Mouse (Mus musculus): ENCODE results near the gene Btbd19.

Btbd19 gene

DNA sequence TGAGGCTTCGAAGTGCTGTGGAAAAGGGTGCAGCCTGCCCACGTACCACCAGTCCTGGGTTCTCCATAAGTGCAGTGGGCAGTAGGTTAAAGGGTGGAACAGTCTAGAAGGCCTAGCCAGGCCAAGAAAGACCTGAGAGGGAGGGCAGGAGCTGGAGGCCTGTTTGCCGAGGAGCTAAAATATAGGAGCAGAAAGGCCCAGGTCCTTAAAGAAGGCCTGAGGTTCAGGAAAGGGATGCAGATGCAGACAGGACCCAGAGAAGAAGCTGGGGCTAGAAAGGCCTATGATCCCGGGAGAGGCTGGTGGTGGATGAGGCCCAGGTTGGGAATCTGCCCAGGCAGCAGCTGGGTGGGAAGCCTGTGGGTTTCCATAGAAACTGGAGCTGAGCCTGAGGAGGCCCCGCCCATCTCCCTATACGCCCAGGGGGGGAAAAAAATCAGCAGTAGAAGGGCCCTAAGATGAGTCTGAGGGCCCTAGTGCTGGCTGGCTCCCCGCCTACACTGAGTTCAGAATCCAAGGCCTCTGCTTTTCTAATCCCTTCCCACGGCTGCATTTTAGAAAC, at the start of gene Btbd19:
Gene Btbd19 (minus strand): TSS at position 378 of the 562 bp plus-strand sequence.
- peak; percentile 90 for DNase-seq (ENCODE audit: low read depth, low spot score)

- DNase-seq (ENCODE audit: low read depth, low spot score), result peak; percentile 86
These were observed 44.4 kb upstream of the Btbd19 start for GRCm38 (mm10) chr4:117169936-117170335.

- DNase-seq (ENCODE audit: low read depth, low spot score), result no peak
These were observed 35.7 kb upstream of the Btbd19 start for GRCm38 (mm10) chr4:117161183-117161582.

DNA sequence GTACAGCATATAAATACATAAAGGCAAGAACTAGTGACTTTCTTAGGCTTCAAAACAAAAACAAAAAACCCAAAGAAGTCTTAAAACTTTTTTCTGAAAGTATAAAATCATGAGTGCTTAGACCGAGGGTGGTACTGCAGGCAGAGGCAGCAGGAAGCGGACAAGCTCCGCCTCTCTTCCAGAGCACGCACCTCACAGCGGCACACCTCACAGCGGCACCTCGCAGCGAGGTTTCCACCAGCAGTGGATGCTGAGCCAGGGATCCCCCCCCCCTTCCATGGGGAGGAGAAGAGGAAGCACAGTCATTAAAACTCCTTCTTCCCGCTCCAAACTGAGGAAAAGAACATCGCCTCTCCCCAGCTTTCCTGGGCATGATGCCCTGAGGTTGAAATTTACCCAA, 34.1 kb upstream of the Btbd19 start:
- DNase-seq (ENCODE audit: low read depth, low spot score), result peak; percentile 55

GRCm38 (mm10) chr4:117156372-117156771, 30.8 kb upstream of the Btbd19 start:
- no peak for DNase-seq (ENCODE audit: low read depth, low spot score)

GRCm38 (mm10) chr4:117155792-117156355, 30.3 kb upstream of the Btbd19 start, which contains the start of gene Rps8:
TSS of gene Rps8 (minus strand) at chr4:117156243.
- peak; percentile 96 for DNase-seq (ENCODE audit: low read depth, low spot score)

DNA sequence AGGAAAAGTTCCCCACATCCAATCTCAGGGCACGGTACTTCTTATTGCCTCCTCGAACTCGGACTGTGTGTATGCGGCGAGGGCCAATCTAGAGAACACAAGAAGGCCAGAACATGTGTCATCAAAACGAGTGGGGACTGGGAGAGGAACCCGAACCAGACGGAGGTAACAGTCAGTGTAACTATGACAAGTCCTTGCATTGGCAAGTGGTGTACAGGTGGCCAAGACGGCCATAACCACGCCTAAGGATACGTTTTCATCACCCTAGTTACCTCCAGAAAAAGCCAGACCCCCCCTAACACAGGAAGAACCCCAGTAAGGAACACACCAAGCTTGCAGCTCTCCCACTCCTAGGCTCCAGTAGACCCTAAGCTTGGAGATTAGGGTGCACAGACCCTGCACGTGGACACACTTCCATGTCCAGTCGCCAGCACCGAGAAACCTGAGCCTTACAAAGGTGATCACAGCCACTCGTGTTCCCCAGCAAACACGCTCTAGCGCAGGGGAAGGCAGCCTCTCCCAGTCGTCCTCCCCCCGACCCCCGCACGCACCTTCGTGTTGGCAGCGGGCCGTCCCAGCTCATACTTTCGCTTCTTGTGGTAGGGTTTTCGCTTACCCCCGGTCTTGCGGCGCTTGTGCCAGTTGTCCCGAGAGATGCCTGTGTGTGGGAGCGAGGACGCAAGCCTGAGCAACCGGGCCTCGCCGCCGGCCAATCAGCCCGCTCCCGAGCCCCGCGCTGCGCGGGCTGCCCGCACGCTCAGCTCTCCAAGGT, 29.7 kb upstream of the Btbd19 start:
- no peak for DNase-seq (ENCODE audit: low read depth, low spot score)

DNA sequence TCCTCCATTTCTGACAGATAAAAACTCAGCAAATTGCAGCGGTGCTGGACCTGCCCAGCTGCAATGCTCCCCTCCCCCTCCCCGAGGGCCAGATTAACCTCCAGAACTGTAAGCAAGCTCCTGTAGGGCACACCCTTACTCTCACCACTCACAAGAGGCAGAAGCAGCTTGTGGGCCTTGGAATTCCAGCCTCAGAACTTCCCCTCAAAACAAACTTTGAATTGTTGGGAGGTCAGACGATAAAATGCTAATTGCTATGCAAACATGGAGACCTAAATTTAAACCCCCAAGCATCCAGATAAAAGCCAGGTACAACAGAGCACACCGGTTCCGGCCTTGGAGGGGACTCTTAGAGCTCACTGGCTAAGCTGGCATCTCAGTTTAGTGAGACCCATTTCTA, 27.2 kb upstream of the Btbd19 start:
- peak; percentile 93 for DNase-seq (ENCODE audit: low read depth, low spot score)

- no peak for DNase-seq (ENCODE audit: low read depth, low spot score)
These were observed 25.9 kb upstream of the Btbd19 start for GRCm38 (mm10) chr4:117151416-117151815.

- DNase-seq (ENCODE audit: low read depth, low spot score), result no peak
These were observed 24.7 kb upstream of the Btbd19 start for GRCm38 (mm10) chr4:117150212-117150733.

- no peak for DNase-seq (ENCODE audit: low read depth, low spot score)
These were observed 24.0 kb upstream of the Btbd19 start for GRCm38 (mm10) chr4:117149291-117150211.

DNA sequence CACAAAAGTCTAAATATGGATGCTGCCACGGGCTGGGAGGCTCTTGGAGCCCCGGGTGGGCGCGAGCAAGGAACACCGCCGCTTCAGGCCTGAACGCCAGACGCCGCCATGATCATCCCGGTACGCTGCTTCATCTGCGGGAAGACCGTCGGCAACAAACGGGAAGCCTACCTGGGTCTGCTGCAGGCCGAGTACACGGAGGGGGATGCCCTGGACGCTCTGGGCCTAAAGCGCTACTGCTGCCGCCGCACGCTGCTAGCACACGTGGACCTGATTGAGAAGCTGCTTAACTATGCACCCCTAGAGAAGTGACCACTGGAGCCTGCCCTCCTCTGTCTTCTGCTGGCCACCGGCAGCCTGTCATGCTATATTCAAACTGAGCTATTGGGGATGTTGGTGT, 23.3 kb upstream of the Btbd19 start:
- no peak for DNase-seq (ENCODE audit: low read depth, low spot score)

DNA sequence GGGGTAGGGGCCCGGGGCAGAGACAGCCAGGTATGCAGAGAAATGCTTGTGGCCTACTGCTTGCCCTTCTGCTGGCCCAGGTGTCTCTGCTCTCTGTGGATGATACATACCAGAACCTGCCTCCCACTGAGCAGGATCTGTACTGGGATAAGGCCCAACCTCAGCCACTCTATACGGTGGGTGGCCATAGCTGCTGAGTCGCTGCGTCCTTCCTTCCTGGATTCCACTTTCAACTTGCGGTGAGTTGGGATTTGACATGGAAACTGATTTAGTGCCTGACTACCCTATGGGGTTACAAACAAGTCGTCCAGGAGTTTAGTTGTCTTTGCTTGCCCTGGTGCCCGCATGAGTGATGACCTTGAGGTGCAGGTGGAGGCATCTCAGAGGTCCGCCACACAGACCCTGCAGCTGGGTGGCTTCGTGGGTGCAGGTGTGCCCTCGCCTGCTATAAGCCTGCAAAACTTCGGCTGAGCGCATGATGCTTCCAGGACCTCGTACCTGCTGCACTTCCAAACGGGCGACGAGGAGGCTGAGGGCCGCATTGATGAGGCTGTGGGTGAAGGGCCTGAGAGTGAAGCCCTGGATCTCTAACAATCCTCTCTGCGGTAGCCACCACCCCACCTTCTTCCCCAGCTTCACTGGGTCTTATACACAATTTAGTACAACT, 22.7 kb upstream of the Btbd19 start:
- no peak for DNase-seq (ENCODE audit: low read depth, low spot score)

- DNase-seq (ENCODE audit: low read depth, low spot score), result peak; percentile 96
These were observed 20.7 kb upstream of the Btbd19 start for GRCm38 (mm10) chr4:117146176-117146575.

DNA sequence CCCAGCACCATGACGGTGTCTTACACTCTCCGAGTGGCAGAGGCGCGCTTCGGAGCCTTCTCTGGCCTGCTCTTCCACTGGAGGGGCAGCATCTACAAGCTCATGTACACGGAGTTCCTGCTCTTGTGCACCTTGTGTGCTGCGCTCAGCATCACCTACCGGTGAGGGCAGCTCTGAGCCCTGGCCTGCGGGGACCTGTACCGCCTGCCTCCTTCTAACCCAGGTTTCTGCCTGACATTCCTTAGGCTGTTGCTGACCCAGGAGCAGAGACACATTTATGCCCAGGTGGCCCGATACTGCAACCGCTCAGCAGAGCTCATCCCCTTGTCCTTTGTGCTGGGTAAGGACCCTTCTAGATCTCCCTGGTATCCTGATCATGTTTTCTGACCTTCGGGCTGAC, 19.7 kb upstream of the Btbd19 start:
- no peak for DNase-seq (ENCODE audit: low read depth, low spot score)

- no peak for DNase-seq (ENCODE audit: low read depth, low spot score)
These were observed 17.5 kb upstream of the Btbd19 start for GRCm38 (mm10) chr4:117143023-117143422.

- DNase-seq (ENCODE audit: low read depth, low spot score), result no peak
These were observed 15.1 kb upstream of the Btbd19 start for GRCm38 (mm10) chr4:117140613-117141012.

GRCm38 (mm10) chr4:117139217-117139612, 13.7 kb upstream of the Btbd19 start:
- DNase-seq (ENCODE audit: low read depth, low spot score), result peak; percentile 91

DNA sequence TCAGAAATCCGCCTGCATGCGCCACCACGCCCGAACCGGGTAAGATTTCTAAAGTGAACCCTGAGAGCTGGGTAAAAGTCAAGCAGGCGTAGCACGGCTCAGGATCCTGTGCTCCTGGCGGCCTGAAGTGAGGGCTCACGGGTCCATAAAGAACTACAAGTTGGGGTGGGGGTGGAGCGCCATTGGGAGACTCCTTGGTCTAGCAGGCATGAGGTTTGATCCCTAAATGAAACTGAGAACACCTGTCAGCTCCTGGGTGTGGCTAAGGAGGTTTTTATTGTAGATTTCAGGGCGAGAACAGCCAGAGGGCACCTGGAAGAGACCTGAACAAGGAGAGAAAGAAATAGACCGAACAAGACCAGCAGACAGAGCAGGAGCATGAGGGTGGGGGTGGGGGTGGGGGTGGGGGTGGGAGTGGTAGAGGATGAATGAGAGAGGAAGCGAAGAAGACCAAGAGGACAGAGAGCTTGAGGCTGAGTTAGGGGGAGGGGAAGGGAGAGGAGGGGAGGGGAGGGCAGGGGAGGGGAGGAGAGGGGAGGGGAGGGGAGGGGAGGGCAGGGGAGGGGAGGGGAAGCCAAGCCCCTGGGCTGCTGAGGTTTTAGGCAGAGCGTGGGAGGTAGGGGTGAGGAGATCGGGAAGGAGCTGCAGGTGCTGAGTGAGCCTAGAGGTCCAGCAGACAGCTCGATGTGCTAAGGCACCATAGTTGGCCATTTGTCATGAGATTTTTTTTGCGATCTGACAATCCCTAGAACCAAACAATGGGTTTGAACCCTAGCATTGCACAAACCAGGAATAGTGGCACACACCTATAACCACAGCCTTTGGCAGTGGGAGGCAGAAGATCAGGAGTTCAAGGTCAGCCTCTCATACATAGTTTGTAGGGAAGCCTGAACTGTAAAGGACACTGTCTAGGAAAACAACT, 13.0 kb upstream of the Btbd19 start:
- peak; percentile 92 for DNase-seq (ENCODE audit: low read depth, low spot score)

- peak; percentile 77 for DNase-seq (ENCODE audit: low read depth, low spot score)
These were observed 10.5 kb upstream of the Btbd19 start for GRCm38 (mm10) chr4:117136034-117136433.
